Mouse (Mus musculus) G1E (cell line): ENCODE data around the gene Oaf.

Experiments
- CTCF ChIP-seq: IDR thresholded peaks from 2 replicates; pipeline ENCODE4 v1.5.1; 2012; ENCODE audit warnings: low read depth, low read length, inconsistent platforms, mixed read lengths
- GATA1 ChIP-seq: IDR thresholded peaks from 2 replicates; pipeline ENCODE4 v1.6.1; 2012; ENCODE audit warnings: borderline replicate concordance, low read length, inconsistent platforms, mixed read lengths
- POLR2AphosphoS5 ChIP-seq: IDR thresholded peaks from 2 replicates; pipeline ENCODE4 v1.6.1; 2012; ENCODE audit warnings: low read depth, low read length, inconsistent platforms; ENCODE audit not compliant: insufficient replicate concordance
- TAL1 ChIP-seq: conservative IDR thresholded peaks from 2 replicates; pipeline ENCODE4 v1.6.1; 2012; ENCODE audit warnings: low read depth, low read length, inconsistent platforms, mixed read lengths

DNA sequence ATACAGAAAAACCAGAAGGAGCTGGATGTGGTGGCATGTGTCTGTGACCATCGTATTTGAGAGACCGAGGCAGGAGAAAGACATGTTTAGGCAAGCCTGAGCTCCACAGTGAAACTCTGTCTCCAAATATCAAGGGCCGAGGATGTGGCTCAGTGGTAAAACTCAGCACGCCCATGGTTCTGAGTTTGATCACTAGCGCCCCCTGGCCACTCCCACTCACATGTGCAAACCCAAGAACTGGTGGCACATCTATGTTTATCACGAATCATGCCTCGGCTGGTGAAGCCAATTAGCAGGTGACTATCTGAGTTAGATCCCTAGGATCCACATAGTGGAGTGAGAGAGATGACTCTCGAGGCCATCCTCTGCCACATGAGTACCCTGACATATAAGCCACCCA, 27.6 kb upstream of the Oaf start:
- TF ChIP-seq CTCF, result no peak
- TF ChIP-seq GATA1, result no peak
- no peak for TF ChIP-seq TAL1
- no peak for TF ChIP-seq POLR2AphosphoS5
